Mouse (Mus musculus): ENCODE measurements around the gene Cwc25.

DNA sequence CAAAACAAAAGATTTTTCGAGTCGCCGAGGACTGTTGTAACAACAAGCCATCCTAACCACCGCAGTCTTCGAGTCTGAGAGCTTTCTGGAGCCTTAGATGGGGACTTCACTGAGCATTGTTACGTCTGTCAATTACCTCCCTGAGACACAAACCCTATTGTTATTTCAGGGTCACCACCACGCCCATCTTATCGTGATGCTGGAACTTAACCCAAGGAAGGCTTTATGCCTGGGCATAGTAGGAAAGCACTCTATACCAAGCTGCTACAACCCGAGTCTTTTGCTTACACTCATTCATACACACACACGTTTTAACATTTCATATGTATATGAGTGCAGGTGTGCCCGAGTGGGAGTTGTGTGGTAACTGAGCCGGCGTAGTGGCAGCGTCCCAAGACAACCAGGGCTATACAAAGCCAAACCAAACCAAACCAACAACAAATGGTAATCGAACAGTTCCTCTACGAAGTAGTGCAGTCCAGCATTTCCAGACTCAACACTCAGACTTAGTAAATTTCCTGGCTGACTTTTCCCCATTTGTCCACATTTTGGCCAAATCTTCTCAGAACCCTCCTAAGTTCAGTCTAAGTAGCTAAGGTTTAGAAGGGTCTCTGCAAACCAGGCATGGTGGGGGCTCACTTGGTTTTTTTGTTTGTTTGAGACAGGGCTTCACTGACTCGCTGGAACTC lies 9.6 kb upstream of the Cwc25 start, which contains the start of gene 1700001P01Rik:
- TF ChIP-seq GATA1 (IDR thresholded peaks at IDR 0.05; ENCODE audit: borderline replicate concordance, low read length) (no peak), FLI1 (IDR thresholded peaks at IDR 0.05; ENCODE audit: low read length) (no peak)

All from megakaryocyte, embryonic 14.5 days (primary cell).